Mouse (Mus musculus): ENCODE data around the gene Aoah. TPM values are rescaled to one million over a fixed set of nuclear protein-coding genes. Genes with fewer than 3 reads are reported as not detected.

Aoah gene
- polyA plus RNA-seq, 1 experiment = 0.77 TPM

GRCm38 (mm10) chr13:21005642-21006320 lies 211.9 kb downstream of the Aoah start:
- 80% methylated on average over 5 of the region's 5 CpGs for WGBS
- Histone ChIP-seq H3K27me3 (ENCODE audit: control insufficient read depth, insufficient read depth, low read length) (no peaks in the 10 kb centered on the region), H3K27ac (ENCODE audit: insufficient read depth, low read depth, low read length) (no peak overlapping the region), H3K4me1 (ENCODE audit: control insufficient read depth, insufficient read depth, insufficient read length, low read length) (no peaks in the 10 kb centered on the region), H3K4me3 (ENCODE audit: low read depth, low read length) (no peak overlapping the region), H3K36me3 (ENCODE audit: control insufficient read depth, insufficient read depth, low read length) (no peaks in the 10 kb centered on the region)
- TF ChIP-seq POLR2A (IDR thresholded peaks at IDR 0.05; ENCODE audit: low read depth, low read length) (no peak), CTCF (IDR thresholded peaks at IDR 0.05; ENCODE audit: extremely low read depth, insufficient read length, insufficient replicate concordance, low read depth, low read length) (no peak)

- Histone ChIP-seq H3K36me3 (ENCODE audit: control insufficient read depth, insufficient read depth, low read length) (no peaks in the 10 kb centered on the region), H3K27me3 (ENCODE audit: control insufficient read depth, insufficient read depth, low read length) (no peaks in the 10 kb centered on the region), H3K4me3 (ENCODE audit: low read depth, low read length) (no peak overlapping the region), H3K27ac (ENCODE audit: insufficient read depth, low read depth, low read length) (no peak overlapping the region), H3K4me1 (ENCODE audit: control insufficient read depth, insufficient read depth, insufficient read length, low read length) (no peaks in the 10 kb centered on the region)
- WGBS = 80% methylated on average over 4 of the region's 4 CpGs
- TF ChIP-seq POLR2A (IDR thresholded peaks at IDR 0.05; ENCODE audit: low read depth, low read length) = no peak
- no peak for TF ChIP-seq CTCF (IDR thresholded peaks at IDR 0.05; ENCODE audit: extremely low read depth, insufficient read length, insufficient replicate concordance, low read depth, low read length)
These were observed 212.4 kb downstream of the Aoah start for GRCm38 (mm10) chr13:21006321-21006653.

GRCm38 (mm10) chr13:21013659-21014058 lies 219.7 kb downstream of the Aoah start:
- 68% methylated on average over 3 of the region's 3 CpGs for WGBS
- Histone ChIP-seq H3K4me1 (ENCODE audit: control insufficient read depth, insufficient read depth, insufficient read length, low read length) (no peaks in the 10 kb centered on the region), H3K27me3 (ENCODE audit: control insufficient read depth, insufficient read depth, low read length) (no peaks in the 10 kb centered on the region), H3K27ac (ENCODE audit: insufficient read depth, low read depth, low read length) (no peak overlapping the region), H3K36me3 (ENCODE audit: control insufficient read depth, insufficient read depth, low read length) (no peaks in the 10 kb centered on the region), H3K4me3 (ENCODE audit: low read depth, low read length) (no peak overlapping the region)
- TF ChIP-seq POLR2A (IDR thresholded peaks at IDR 0.05; ENCODE audit: low read depth, low read length) (no peak), CTCF (IDR thresholded peaks at IDR 0.05; ENCODE audit: extremely low read depth, insufficient read length, insufficient replicate concordance, low read depth, low read length) (no peak)

- TF ChIP-seq CTCF (IDR thresholded peaks at IDR 0.05; ENCODE audit: extremely low read depth, insufficient read length, insufficient replicate concordance, low read depth, low read length) (no peak), POLR2A (IDR thresholded peaks at IDR 0.05; ENCODE audit: low read depth, low read length) (no peak)
These were observed 230.9 kb downstream of the Aoah start for GRCm38 (mm10) chr13:21024831-21025230.

GRCm38 (mm10) chr13:21033176-21033575 lies 239.3 kb downstream of the Aoah start:
- no peak overlapping the region for H3K4me3 ChIP-seq (ENCODE audit: low read depth, low read length)
- no peaks in the 10 kb centered on the region for H3K36me3 ChIP-seq (ENCODE audit: control insufficient read depth, insufficient read depth, low read length)
- TF ChIP-seq POLR2A (IDR thresholded peaks at IDR 0.05; ENCODE audit: low read depth, low read length) (no peak), CTCF (IDR thresholded peaks at IDR 0.05; ENCODE audit: extremely low read depth, insufficient read length, insufficient replicate concordance, low read depth, low read length) (no peak)
- no peaks in the 10 kb centered on the region; the same call in 1 of the 2 replicates for H3K27me3 ChIP-seq (ENCODE audit: control insufficient read depth, insufficient read depth, low read length)
- WGBS = 68% methylated on average over 3 of the region's 3 CpGs
- no peak overlapping the region for H3K27ac ChIP-seq (ENCODE audit: insufficient read depth, low read depth, low read length)
- no peaks in the 10 kb centered on the region for H3K4me1 ChIP-seq (ENCODE audit: control insufficient read depth, insufficient read depth, insufficient read length, low read length)

More at GRCm38 (mm10) chr13:21024831-21025230, 230.9 kb downstream of the Aoah start:
- WGBS = 75% methylated on average over 5 of the region's 5 CpGs
- no peaks in the 10 kb centered on the region for H3K4me1 ChIP-seq (ENCODE audit: control insufficient read depth, insufficient read depth, insufficient read length, low read length)
- H3K36me3 ChIP-seq (ENCODE audit: control insufficient read depth, insufficient read depth, low read length) = no peaks in the 10 kb centered on the region
- no peak overlapping the region for H3K4me3 ChIP-seq (ENCODE audit: low read depth, low read length)
- H3K27ac ChIP-seq (ENCODE audit: insufficient read depth, low read depth, low read length) = no peak overlapping the region
- H3K27me3 ChIP-seq (ENCODE audit: control insufficient read depth, insufficient read depth, low read length) = no peaks in the 10 kb centered on the region

GRCm38 (mm10) chr13:21035011-21035410 lies 241.1 kb downstream of the Aoah start:
- no peaks in the 10 kb centered on the region; the same call in 1 of the 2 replicates for H3K27me3 ChIP-seq (ENCODE audit: control insufficient read depth, insufficient read depth, low read length)
- no peak overlapping the region for H3K27ac ChIP-seq (ENCODE audit: insufficient read depth, low read depth, low read length)
- TF ChIP-seq POLR2A (IDR thresholded peaks at IDR 0.05; ENCODE audit: low read depth, low read length) (no peak), CTCF (IDR thresholded peaks at IDR 0.05; ENCODE audit: extremely low read depth, insufficient read length, insufficient replicate concordance, low read depth, low read length) (no peak)
- 75% methylated on average over 3 of the region's 3 CpGs for WGBS
- no peak overlapping the region for H3K4me3 ChIP-seq (ENCODE audit: low read depth, low read length)
- no peaks in the 10 kb centered on the region for H3K36me3 ChIP-seq (ENCODE audit: control insufficient read depth, insufficient read depth, low read length)
- H3K4me1 ChIP-seq (ENCODE audit: control insufficient read depth, insufficient read depth, insufficient read length, low read length) = no peaks in the 10 kb centered on the region

- Histone ChIP-seq H3K27ac (ENCODE audit: insufficient read depth, low read depth, low read length) (no peak overlapping the region), H3K36me3 (ENCODE audit: control insufficient read depth, insufficient read depth, low read length) (no peaks in the 10 kb centered on the region), H3K4me1 (ENCODE audit: control insufficient read depth, insufficient read depth, insufficient read length, low read length) (no peaks in the 10 kb centered on the region), H3K4me3 (ENCODE audit: low read depth, low read length) (no peak overlapping the region), H3K27me3 (ENCODE audit: control insufficient read depth, insufficient read depth, low read length) (no peaks in the 10 kb centered on the region; the same call in 1 of the 2 replicates)
- TF ChIP-seq POLR2A (IDR thresholded peaks at IDR 0.05; ENCODE audit: low read depth, low read length) (no peak), CTCF (IDR thresholded peaks at IDR 0.05; ENCODE audit: extremely low read depth, insufficient read length, insufficient replicate concordance, low read depth, low read length) (no peak)
These were observed 242.1 kb downstream of the Aoah start for GRCm38 (mm10) chr13:21035981-21036380.
